Mouse (Mus musculus) gastrocnemius, postnatal 14 days (tissue): ENCODE results near the gene Apol10a. TPM values are rescaled to one million over a fixed set of nuclear protein-coding genes. Genes with fewer than 3 reads are reported as not detected.

ENCODE experiments used
- total RNA-seq, 2 experiments: library from RNA; stranded (reverse); gene quantifications; 2 replicates each; pipeline ENCODE4 v1.2.3; 2021

The Apol10a gene
- total RNA-seq, 2 experiments from 2014 or later: not detected

Other genes with a start within 250 kb of the Apol10a start
- gene Rbfox2, start 170.0 kb upstream of the Apol10a start, total RNA-seq: 100 to 1,000 TPM; 104 to 121 TPM
- gene Apol7a, start 77.9 kb upstream of the Apol10a start, total RNA-seq: under 1 TPM; 0.29 to 0.51 TPM
- not detected for gene Apol9a, start 65.9 kb upstream of the Apol10a start, total RNA-seq
- gene Apol7b, start 29.6 kb upstream of the Apol10a start, total RNA-seq: 1 to 10 TPM; 3.7 to 3.9 TPM
- not detected for gene Apol11a, start 31.2 kb downstream of the Apol10a start, total RNA-seq
- under 1 TPM; 0.11 to 0.27 TPM for gene Apol7c, start 56.3 kb downstream of the Apol10a start, total RNA-seq
- not detected for gene 1700025B11Rik, start 84.8 kb downstream of the Apol10a start, total RNA-seq
- under 1 TPM; 0.16 to 0.31 TPM for gene Apol10b, start 119.1 kb downstream of the Apol10a start, total RNA-seq
- gene Gm36245, start 122.2 kb downstream of the Apol10a start, total RNA-seq: not detected
- under 1 TPM in 1 of 2 experiments, not detected in 1; 0.14 TPM for gene Apol11b, start 166.2 kb downstream of the Apol10a start, total RNA-seq
- under 1 TPM; 0.29 to 0.82 TPM for gene Apol7e, start 221.8 kb downstream of the Apol10a start, total RNA-seq